Mouse (Mus musculus) limb, embryonic 13.5 days (tissue): ENCODE data around the gene Ptrhd1. TPM values are rescaled to one million over a fixed set of nuclear protein-coding genes. Genes with fewer than 3 reads are reported as not detected.
A peak's percentile ranks its signal among the peaks of the same experiment; 100 is the strongest.

Experiments
- ATAC-seq: fragments of 200-750 bp; cut with Nextera tagmentation; 2 replicates; pipeline ENCODE4 v1.8.0; 2017; ENCODE audit warnings: low read depth, moderate number of reproducible peaks, moderate TSS enrichment; ENCODE audit not compliant: low FRiP score
- H3K27ac ChIP-seq: fragments of 300-500 bp; sonication (generic); 2 replicates; pipeline ENCODE4 v1.5.1; 2015; ENCODE audit warnings: inconsistent platforms, mild to moderate bottlenecking, moderate library complexity
- H3K27me3 ChIP-seq: fragments of 300-500 bp; sonication (generic); 2 replicates; pipeline ENCODE4 v1.6.1; 2015; ENCODE audit warnings: mild to moderate bottlenecking, inconsistent platforms
- H3K36me3 ChIP-seq: fragments of 300-500 bp; sonication (generic); 2 replicates; pipeline ENCODE4 v1.6.1; 2015; ENCODE audit warnings: inconsistent platforms, mild to moderate bottlenecking, moderate library complexity
- H3K4me1 ChIP-seq: fragments of 300-500 bp; sonication (generic); 2 replicates; pipeline ENCODE4 v1.6.1; 2015; ENCODE audit warnings: inconsistent platforms
- H3K4me2 ChIP-seq: fragments of 300-500 bp; sonication (generic); replicated peaks from 2 replicates; pipeline ENCODE4 v1.6.1; 2015; ENCODE audit warnings: inconsistent platforms, mild to moderate bottlenecking, moderate library complexity
- H3K4me3 ChIP-seq: fragments of 300-500 bp; sonication (generic); 2 replicates; pipeline ENCODE4 v1.5.1; 2015; ENCODE audit warnings: moderate library complexity, mild to moderate bottlenecking, inconsistent platforms
- H3K9ac ChIP-seq: fragments of 300-500 bp; sonication (generic); 2 replicates; pipeline ENCODE4 v1.6.1; 2015; ENCODE audit warnings: mild to moderate bottlenecking, inconsistent platforms
- H3K9me3 ChIP-seq: fragments of 300-500 bp; sonication (generic); 2 replicates; pipeline ENCODE4 v1.6.1; 2016; ENCODE audit warnings: inconsistent platforms
- WGBS: fragments of 180-500 bp; shearing (Covaris S2); methylation state at CpG from one replicate; pipeline ENCODE4 v1.1.7; 2015; 5-methylcytosine and 5-hydroxymethylcytosine counted together
- polyA plus RNA-seq: library from polyadenylated mRNA; unstranded; fragments of >200 nt; fragmentation: Nextera tagmentation; extraction: Ambion mirVana; gene quantifications from 2 replicates; pipeline ENCODE4 v1.2.1, GENCODE M21; 2015

Ptrhd1 gene
- polyA plus RNA-seq = 4.3 and 5.0 TPM in 2 replicates

DNA sequence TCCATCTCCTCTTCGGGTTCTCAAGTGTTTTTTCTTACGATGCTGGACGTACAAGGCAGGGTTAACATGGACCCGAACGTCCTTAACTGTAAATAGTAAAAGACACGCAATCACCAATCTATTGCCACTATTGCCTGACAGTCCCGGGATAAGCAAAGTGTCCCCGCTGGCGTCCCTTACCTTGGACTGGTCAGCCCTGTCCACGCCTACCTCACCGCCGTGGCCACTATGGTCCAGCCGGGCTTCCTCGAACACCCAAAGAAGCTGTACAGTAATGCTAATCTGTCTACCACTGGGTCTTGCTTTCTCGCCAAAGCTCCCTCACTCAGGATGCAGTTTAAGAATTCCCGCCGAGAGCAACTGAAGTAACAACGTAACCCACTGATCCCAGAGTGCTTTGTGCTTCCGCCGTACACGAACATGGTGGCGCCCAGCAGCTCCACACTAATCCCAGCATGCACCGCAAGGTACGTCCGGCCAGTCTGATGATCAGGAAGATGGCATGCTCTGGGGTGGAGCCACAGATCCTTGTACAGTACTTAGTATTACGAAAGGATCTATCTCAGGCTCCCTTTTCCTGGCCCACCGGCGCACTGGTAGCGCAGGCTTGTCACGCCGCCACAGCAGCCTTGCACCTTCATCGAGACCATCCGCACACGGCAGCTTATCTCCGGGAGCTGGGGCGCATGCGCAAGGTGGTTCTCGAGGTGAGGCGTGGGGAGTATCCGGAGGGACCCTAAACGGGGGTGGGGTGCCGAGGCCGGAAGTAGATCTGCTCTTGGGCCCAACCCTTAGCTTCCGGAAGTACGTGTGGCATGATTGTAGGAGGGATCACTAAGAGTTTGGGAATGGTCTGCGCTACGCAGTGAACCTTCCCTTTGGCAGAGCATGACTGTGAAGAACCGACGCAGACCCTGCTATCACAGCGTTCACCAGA lies at the start of gene Ptrhd1, which contains the start of gene Cenpo:
Gene Ptrhd1 (plus strand): TSS at position 456 of the 937 bp plus-strand sequence.
Gene Cenpo (minus strand): TSS at position 723 of the 937 bp plus-strand sequence.
- under 1% methylated on average over 50 of the region's 50 CpGs for WGBS
- H3K4me3 ChIP-seq = peak within 1 kb of the TSS; percentile 66
- no peaks in the 10 kb centered on the region for H3K27me3 ChIP-seq
- peak; percentile 99 for ATAC-seq
- peaks cover 27% of the 10 kb centered on the region for H3K36me3 ChIP-seq
- H3K27ac ChIP-seq = peak within 1 kb of the TSS; percentile 95
- peak within 1 kb of the TSS; percentile 71 for H3K4me2 ChIP-seq
- H3K4me1 ChIP-seq = peaks cover 13% of the 10 kb centered on the region
- H3K9me3 ChIP-seq = no peaks in the 10 kb centered on the region
- H3K9ac ChIP-seq = peak within 1 kb of the TSS; percentile 73

GRCm38 (mm10) chr12:4184648-4185047 lies 49.2 kb upstream of the Ptrhd1 start:
- ATAC-seq = no peak
- Histone ChIP-seq H3K9me3 (no peaks in the 10 kb centered on the region), H3K27me3 (no peaks in the 10 kb centered on the region), H3K36me3 (peaks cover 6% of the 10 kb centered on the region; the same call in 1 of the 2 replicates), H3K4me3 (no peak overlapping the region), H3K27ac (no peak overlapping the region), H3K9ac (no peak overlapping the region), H3K4me1 (peaks cover 10% of the 10 kb centered on the region), H3K4me2 (no peak overlapping the region)
- WGBS = 66% methylated on average over 2 of the region's 2 CpGs

DNA sequence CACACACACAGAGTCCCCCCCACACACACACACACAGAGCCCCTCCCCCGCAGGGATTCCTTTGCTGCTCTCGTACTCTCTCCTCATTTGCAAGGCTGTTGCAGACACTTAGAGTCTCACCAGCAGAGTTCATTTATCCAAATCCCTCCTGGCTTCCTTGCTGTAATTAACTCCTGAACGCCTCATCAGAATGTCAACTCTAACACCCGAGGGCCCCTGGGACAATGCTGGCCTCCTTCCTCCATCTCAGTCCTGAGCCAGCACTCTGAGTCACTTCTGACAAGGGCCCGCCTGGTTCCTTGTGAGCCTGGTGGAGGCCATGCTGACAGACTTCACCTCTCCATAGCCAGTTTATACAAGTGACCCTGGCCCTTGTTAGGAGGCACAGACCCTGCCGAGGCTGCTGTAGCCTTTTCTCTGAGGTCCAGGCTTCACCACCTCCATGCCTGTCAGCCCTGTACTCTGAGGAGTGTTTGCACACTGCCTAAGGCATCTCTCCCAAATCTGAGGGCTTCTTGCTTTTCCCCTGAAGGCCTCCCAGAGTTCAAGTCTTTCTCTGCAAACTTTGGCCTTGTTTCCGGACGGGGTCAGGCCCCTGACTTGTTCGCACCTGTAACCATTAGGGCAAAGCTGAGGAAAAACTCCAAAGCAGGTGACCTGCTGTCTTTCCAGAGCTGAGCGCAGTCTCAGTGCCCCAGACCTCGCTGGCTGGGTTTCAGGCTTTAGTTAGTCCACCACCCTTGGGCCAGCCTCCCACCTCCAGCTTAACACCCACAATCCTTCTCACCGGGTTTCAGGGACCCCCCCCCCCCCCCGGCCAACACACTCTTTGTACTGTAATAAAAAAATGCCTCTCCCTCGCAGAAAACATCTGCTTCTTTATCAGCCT lies 45.4 kb upstream of the Ptrhd1 start:
- no peaks in the 10 kb centered on the region for H3K9me3 ChIP-seq
- peaks cover 31% of the 10 kb centered on the region for H3K4me1 ChIP-seq
- H3K4me2 ChIP-seq = no peak overlapping the region
- WGBS = 32% methylated on average over 14 of the region's 14 CpGs
- ATAC-seq = peak; percentile 55; the same call in 1 of the 2 replicates
- H3K4me3 ChIP-seq = no peak overlapping the region
- no peak overlapping the region; the same call in 1 of the 2 replicates for H3K9ac ChIP-seq
- H3K27me3 ChIP-seq = no peaks in the 10 kb centered on the region
- peak overlapping the region; percentile 61; the same call in 1 of the 2 replicates for H3K27ac ChIP-seq
- peaks cover 9% of the 10 kb centered on the region; the same call in 1 of the 2 replicates for H3K36me3 ChIP-seq

DNA sequence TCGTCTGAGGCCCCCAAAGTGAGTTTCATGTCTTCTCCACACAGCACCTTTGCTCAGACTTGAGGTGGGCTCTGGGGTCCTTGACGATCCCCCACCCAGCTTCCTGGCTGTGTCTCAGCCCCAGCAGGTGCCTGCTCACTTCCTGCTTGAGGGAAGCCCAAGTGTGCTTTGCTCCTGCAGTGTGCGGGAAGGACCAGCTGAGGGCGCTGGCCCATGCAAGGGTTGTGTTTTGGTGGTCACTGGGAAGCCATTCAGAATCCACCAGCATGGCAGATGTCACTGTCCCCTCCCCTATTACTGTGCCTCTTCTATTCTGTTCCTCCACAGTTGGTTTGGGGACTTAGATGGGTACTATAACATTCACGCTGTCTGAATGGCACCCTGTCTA lies 44.8 kb upstream of the Ptrhd1 start:
- no peaks in the 10 kb centered on the region for H3K9me3 ChIP-seq
- peaks cover 9% of the 10 kb centered on the region; the same call in 1 of the 2 replicates for H3K36me3 ChIP-seq
- peaks cover 37% of the 10 kb centered on the region for H3K4me1 ChIP-seq
- WGBS = 39% methylated on average over 5 of the region's 5 CpGs
- H3K27ac ChIP-seq = no peak overlapping the region
- H3K4me2 ChIP-seq = no peak overlapping the region
- no peak overlapping the region for H3K9ac ChIP-seq
- no peaks in the 10 kb centered on the region for H3K27me3 ChIP-seq
- H3K4me3 ChIP-seq = no peak overlapping the region
- ATAC-seq = no peak

GRCm38 (mm10) chr12:4192514-4192913 lies 41.3 kb upstream of the Ptrhd1 start:
- H3K9me3 ChIP-seq = no peaks in the 10 kb centered on the region
- ATAC-seq = no peak
- H3K27me3 ChIP-seq = no peaks in the 10 kb centered on the region
- no peak overlapping the region for H3K4me3 ChIP-seq
- H3K4me2 ChIP-seq = no peak overlapping the region
- H3K36me3 ChIP-seq = peaks cover 22% of the 10 kb centered on the region
- H3K4me1 ChIP-seq = peaks cover 39% of the 10 kb centered on the region
- WGBS = 52% methylated on average over 6 of the region's 6 CpGs
- 0 out of 2 replicates have a peak overlapping the region, but pooled peaks have one; percentile 20 for H3K9ac ChIP-seq
- H3K27ac ChIP-seq = peak overlapping the region; percentile 59

- ATAC-seq = 0 out of 2 replicates have a peak, but pooled peaks have one; percentile 46
- no peaks in the 10 kb centered on the region for H3K27me3 ChIP-seq
- H3K36me3 ChIP-seq = peaks cover 27% of the 10 kb centered on the region
- peak overlapping the region; percentile 59; the same call in 1 of the 2 replicates for H3K27ac ChIP-seq
- 20% methylated on average over 10 of the region's 10 CpGs for WGBS
- H3K9ac ChIP-seq = no peak overlapping the region
- H3K4me2 ChIP-seq = no peak overlapping the region
- H3K4me1 ChIP-seq = peaks cover 38% of the 10 kb centered on the region
- no peak overlapping the region for H3K4me3 ChIP-seq
- no peaks in the 10 kb centered on the region for H3K9me3 ChIP-seq
Observed at GRCm38 (mm10) chr12:4193025-4193740, 40.6 kb upstream of the Ptrhd1 start.

GRCm38 (mm10) chr12:4194643-4195042 lies 39.2 kb upstream of the Ptrhd1 start:
- Histone ChIP-seq H3K9me3 (no peaks in the 10 kb centered on the region), H3K4me3 (no peak overlapping the region), H3K4me2 (no peak overlapping the region), H3K9ac (no peak overlapping the region), H3K27ac (no peak overlapping the region), H3K36me3 (peaks cover 41% of the 10 kb centered on the region), H3K27me3 (no peaks in the 10 kb centered on the region), H3K4me1 (peaks cover 29% of the 10 kb centered on the region)
- ATAC-seq = no peak
- WGBS = 91% methylated on average over 14 of the region's 14 CpGs

GRCm38 (mm10) chr12:4198702-4199101 lies 35.1 kb upstream of the Ptrhd1 start:
- Histone ChIP-seq H3K9ac (no peak overlapping the region), H3K4me2 (no peak overlapping the region), H3K9me3 (no peaks in the 10 kb centered on the region), H3K36me3 (peaks cover 76% of the 10 kb centered on the region), H3K4me3 (no peak overlapping the region), H3K27ac (no peak overlapping the region), H3K27me3 (no peaks in the 10 kb centered on the region), H3K4me1 (peaks cover 5% of the 10 kb centered on the region)
- no peak for ATAC-seq
- WGBS = 92% methylated on average over 4 of the region's 4 CpGs

- no peaks in the 10 kb centered on the region for H3K27me3 ChIP-seq
- peaks cover 79% of the 10 kb centered on the region for H3K36me3 ChIP-seq
- H3K9me3 ChIP-seq = no peaks in the 10 kb centered on the region
- no peak overlapping the region for H3K9ac ChIP-seq
- H3K4me3 ChIP-seq = no peak overlapping the region
- H3K4me2 ChIP-seq = no peak overlapping the region
- 95% methylated on average over 11 of the region's 11 CpGs for WGBS
- ATAC-seq = no peak
- no peaks in the 10 kb centered on the region for H3K4me1 ChIP-seq
- H3K27ac ChIP-seq = no peak overlapping the region
Observed at GRCm38 (mm10) chr12:4199271-4199670, 34.6 kb upstream of the Ptrhd1 start.

- ATAC-seq = no peak
- H3K9me3 ChIP-seq = no peaks in the 10 kb centered on the region
- WGBS = 93% methylated on average over 13 of the region's 13 CpGs
- no peak overlapping the region for H3K4me3 ChIP-seq
- H3K27me3 ChIP-seq = no peaks in the 10 kb centered on the region
- H3K9ac ChIP-seq = no peak overlapping the region
- peaks cover 91% of the 10 kb centered on the region for H3K36me3 ChIP-seq
- no peak overlapping the region for H3K27ac ChIP-seq
- H3K4me1 ChIP-seq = no peaks in the 10 kb centered on the region
- H3K4me2 ChIP-seq = no peak overlapping the region
Observed at GRCm38 (mm10) chr12:4201454-4202200, 32.2 kb upstream of the Ptrhd1 start.

GRCm38 (mm10) chr12:4202206-4202605 lies 31.6 kb upstream of the Ptrhd1 start:
- no peak overlapping the region for H3K27ac ChIP-seq
- no peaks in the 10 kb centered on the region for H3K9me3 ChIP-seq
- H3K4me2 ChIP-seq = no peak overlapping the region
- no peaks in the 10 kb centered on the region for H3K4me1 ChIP-seq
- no peak for ATAC-seq
- no peak overlapping the region for H3K9ac ChIP-seq
- H3K27me3 ChIP-seq = no peaks in the 10 kb centered on the region
- H3K36me3 ChIP-seq = peaks cover 91% of the 10 kb centered on the region
- 90% methylated on average over 4 of the region's 4 CpGs for WGBS
- H3K4me3 ChIP-seq = no peak overlapping the region
